Mouse (Mus musculus): ENCODE data around the gene B3gnt9.

DNA sequence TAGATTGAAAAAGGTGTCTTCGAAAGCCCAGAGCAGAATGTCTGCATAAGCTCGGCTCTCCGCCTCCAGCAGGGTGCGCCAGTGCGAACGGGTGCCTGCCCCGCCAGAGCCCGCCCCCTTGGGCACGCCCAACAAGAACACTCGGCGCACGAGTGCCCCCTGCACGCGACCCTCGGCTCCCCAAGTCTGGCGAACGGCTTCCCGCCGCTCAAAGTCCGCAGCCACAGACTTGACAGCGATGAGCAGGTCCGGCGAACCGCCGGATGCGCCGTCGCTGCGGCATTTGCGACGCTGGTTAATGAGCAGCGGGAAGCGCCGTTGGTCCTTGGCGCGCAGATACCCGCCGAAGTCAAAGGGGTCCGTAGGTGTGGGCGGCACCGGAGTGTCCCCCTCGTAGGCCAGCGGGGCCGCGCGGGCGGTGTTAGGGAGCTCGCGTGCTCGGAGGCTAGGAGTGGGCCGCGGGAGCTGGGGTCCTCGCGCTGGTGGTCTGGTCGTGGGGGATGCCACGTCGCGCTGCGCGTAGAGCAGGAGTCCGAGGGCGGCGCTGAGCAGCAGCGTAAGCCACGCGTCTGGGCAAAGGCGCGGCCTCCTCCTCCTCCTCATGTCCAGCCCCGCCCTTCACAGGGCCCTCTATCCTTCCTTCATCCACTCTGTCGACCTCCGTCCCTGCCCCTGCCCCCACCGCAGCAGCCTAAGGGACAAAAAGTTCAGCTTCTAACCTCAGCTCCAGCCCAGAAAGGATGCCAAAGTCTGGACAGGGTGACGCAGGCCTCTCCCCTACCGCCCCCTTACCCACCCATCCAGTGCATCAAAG lies 594 bp downstream of the B3gnt9 start:
- TF ChIP-seq POLR2A (IDR thresholded peaks at IDR 0.05; ENCODE audit: extremely low read depth, insufficient read depth, low read length): 0 out of 2 replicates have a peak, but pooled peaks have one; percentile 20
- TF ChIP-seq CTCF (IDR thresholded peaks at IDR 0.05; ENCODE audit: low read depth, low read length): peak; percentile 83

Measured in liver, adult 2 months (tissue).